Mouse (Mus musculus) lung, adult 2 months (tissue): Measurements from ENCODE around the gene Hs6st3. TPM values are rescaled to one million over a fixed set of nuclear protein-coding genes. Genes with fewer than 3 reads are reported as not detected.
A peak's percentile ranks its signal among the peaks of the same experiment; 100 is the strongest.

ENCODE experiments used
- DNase-seq: peaks from one replicate; pipeline ENCODE4 v3.0.0; 2022
- H3K4me1 ChIP-seq: fragments of 200-500 bp; 2 replicates; pipeline ENCODE4 v1.6.1; 2011; ENCODE audit warnings: low read length; ENCODE audit not compliant: control insufficient read depth, insufficient read depth
- H3K4me3 ChIP-seq: fragments of 200-500 bp; replicated peaks from 2 replicates; pipeline ENCODE3; 2011; ENCODE audit warnings: low read depth, mild to moderate bottlenecking, control low read depth, low read length; ENCODE audit errors: extremely low read depth
- CTCF ChIP-seq: fragments of 200-500 bp; IDR thresholded peaks from 2 replicates; pipeline ENCODE4 v1.5.1; 2011; ENCODE audit warnings: mild to moderate bottlenecking, low read length, control low read depth; ENCODE audit not compliant: insufficient read depth
- POLR2A ChIP-seq: fragments of 200-500 bp; IDR thresholded peaks from 2 replicates; pipeline ENCODE4 v1.6.1; 2011; ENCODE audit warnings: low read depth, mild to moderate bottlenecking, control low read depth, low read length, borderline replicate concordance; ENCODE audit errors: extremely low read depth
- WGBS: fragments of 180-500 bp; shearing (Covaris S2); methylation state at CpG from one replicate; pipeline ENCODE4 v1.1.7; 2018; 5-methylcytosine and 5-hydroxymethylcytosine counted together
- polyA plus RNA-seq: library from polyadenylated mRNA; depleted of rRNA; stranded (reverse); fragments of >200 nt; gene quantifications from 2 replicates; pipeline ENCODE4 v1.2.3, GENCODE M21; 2012; rRNA removed

Gene Hs6st3
- 0.97 and 1.2 TPM in 2 replicates for polyA plus RNA-seq

DNA sequence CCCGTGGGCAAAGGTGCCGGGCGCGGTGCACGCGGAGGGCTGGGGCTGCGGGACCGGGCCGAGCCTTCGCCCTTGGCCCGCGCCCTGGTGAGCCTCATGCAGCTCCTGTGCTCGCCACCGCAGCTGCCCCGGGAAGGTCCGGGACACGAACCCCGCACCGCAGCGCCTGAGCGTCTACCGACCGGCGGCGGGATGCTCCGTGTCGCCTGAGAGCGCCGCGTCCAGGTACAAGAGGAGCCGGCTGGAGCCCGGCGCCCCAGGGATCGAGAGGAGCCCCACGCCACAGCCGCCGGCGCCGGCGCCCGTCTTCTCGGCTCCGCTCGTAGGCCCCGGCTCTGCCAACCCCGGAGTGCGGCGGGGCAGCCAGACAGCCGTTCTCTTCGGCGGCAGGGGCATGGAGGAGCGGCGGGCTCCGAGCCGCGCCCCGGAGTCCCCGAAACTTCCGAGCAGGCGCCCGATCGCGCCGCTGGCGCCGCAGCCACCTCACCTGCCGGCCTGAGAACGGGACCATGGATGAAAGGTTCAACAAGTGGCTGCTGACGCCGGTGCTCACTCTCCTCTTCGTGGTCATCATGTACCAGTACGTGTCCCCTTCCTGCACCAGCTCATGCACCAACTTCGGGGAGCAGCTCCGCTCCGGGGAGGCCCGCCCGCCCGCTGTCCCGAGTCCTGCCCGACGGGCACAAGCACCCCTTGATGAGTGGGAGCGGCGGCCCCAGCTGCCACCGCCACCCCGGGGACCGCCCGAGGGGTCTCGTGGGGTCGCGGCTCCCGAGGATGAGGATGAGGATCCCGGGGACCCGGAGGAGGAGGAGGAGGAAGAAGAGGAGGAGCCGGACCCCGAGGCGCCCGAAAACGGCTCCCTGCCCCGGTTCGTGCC, at the start of gene Hs6st3:
Hs6st3 (plus strand) TSS at position 436 of the 880 bp plus-strand sequence.
- WGBS, result 1% methylated on average over 99 of the region's 100 CpGs
- Histone ChIP-seq H3K4me1 (no peaks in the 10 kb centered on the region), H3K4me3 (peak within 1 kb of the TSS; percentile 61)
- no peak for TF ChIP-seq POLR2A
- TF ChIP-seq CTCF, result no peak
- peak; percentile 7 for DNase-seq

DNA sequence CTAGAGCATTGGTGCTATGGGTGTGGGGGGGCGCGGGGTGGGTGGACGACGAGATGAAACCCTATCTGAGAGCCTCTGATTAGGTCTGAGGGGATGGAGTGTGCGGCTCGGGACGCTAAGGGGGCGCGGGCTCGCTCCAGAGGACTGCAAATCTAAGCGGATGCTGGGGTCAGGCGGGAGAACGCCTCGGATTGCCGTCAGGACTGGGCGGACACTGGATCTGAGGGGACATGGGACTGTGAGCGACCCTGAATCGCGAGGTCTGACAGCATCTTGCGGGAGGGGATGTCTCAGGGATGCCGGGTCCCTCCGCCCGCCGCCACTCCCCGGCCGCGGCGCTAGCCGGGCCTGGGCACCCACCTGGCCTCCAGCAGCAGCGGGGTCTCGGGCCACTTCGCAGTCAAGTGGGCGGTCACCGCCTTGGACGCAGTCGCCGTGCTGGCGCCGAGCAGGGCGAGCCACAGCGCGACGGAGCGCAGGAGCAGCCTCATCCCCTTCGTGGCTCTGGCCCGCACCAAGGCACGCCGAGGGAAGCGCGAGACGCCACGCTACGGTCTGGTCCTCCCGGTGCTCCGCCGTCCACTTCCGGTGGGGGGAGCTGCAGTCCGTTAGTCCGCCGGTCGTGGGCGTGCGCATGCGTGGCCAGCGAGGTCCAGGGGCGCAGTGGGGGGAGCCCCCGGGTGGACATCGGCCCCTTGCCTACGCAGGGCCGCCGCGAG, 39.1 kb upstream of the Hs6st3 start, which contains the start of gene Uggt2:
Uggt2 (minus strand) TSS at position 580 of the 719 bp plus-strand sequence.
- Histone ChIP-seq H3K4me3 (peak within 1 kb of the TSS; percentile 61), H3K4me1 (no peaks in the 10 kb centered on the region)
- WGBS, result 1% methylated on average over 72 of the region's 72 CpGs
- TF ChIP-seq POLR2A, result peak; percentile 37; the same call in 1 of the 2 replicates
- no peak; the same call in 1 of the 2 replicates for TF ChIP-seq CTCF
- peak; percentile 55 for DNase-seq

DNA sequence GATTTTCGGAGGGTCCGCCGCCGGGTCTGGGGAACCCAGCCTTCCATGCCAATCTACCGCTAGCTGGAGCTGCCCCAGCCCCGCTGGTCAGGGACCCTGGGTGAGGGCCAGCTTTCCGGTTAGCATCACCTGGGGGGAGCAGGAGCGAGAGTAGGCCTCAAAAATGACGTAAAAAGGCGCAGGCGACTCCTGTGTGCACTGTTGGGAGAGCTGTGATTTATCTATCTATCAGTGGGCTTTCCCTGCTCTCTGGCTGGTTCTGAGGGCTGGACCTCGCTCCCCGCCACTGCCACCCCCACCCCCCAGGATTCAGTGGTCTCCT, 38.6 kb upstream of the Hs6st3 start:
- TF ChIP-seq POLR2A (no peak), CTCF (no peak)
- Histone ChIP-seq H3K4me3 (peak overlapping the region; percentile 61), H3K4me1 (no peaks in the 10 kb centered on the region)
- 6% methylated on average over 13 of the region's 13 CpGs for WGBS
- DNase-seq, result no peak

DNA sequence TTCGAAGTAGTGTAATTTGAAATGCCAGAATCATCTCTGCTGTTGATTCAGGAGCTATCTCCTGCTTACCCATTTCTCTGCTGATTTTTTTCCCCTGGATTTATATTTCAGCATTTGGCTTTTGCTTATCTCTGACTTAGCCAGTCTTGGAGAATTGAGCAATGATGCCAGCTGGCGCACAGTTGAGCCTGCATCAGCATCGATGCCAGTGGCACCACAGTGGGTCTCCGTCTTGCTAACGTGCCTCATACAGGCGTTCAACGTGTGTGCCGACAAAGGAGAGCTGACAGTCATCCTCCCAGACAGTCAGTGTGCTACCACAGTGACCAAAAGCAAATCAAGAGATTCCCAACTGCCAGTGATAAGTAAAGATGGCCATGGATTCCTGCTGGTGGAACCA, 30.6 kb upstream of the Hs6st3 start:
- TF ChIP-seq POLR2A (no peak), CTCF (no peak)
- no peak for DNase-seq
- Histone ChIP-seq H3K4me1 (no peaks in the 10 kb centered on the region), H3K4me3 (no peak overlapping the region)
- 82% methylated on average over 8 of the region's 8 CpGs for WGBS

DNA sequence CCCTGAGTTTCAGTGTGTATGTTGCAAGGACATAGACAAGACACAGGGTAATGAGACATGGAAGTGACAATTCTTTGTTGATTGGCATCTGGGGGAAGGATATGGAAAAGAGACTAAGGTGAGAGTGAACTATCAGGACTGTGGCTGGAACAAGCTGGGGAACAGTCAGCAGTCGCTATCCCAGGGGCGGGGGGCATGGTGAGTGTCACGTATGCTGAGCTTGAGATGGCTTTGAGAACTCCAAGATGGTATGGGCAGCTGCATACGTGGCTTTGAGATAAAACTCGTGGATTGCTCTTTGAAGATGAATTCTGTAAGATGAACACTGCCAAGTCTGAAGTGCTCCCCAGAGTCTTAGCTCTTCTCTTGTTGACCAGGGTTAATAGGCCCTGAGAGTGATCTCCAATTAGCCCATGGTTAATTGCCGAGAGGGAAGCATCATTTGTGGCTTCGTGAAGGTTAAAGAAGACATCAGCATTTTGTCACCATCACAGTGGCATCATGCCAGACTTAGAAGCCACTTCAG, 29.3 kb upstream of the Hs6st3 start:
- Histone ChIP-seq H3K4me3 (no peak overlapping the region), H3K4me1 (no peaks in the 10 kb centered on the region)
- DNase-seq, result no peak
- TF ChIP-seq POLR2A (no peak), CTCF (no peak)
- 59% methylated on average over 7 of the region's 7 CpGs for WGBS

DNA sequence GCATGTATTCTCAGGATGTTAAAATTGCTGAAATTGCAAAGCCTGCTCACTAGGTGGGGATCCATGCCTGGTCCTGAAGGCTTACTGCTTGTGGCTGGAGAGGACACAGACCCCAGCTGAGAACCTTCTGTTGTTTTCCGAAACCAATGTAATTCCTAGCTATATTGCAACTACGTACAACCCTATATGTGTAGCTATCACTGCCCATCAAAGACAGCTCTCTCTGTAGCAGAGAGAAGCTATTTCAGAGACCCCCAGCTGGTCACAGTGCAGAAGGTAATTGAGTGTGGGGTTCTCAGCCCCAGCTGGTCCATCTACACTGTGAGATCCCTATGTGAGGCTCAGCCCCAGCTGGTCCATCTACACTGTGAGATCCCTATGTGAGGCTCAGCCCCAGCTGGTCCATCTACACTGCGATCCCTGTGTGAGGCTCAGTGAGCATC, 28.3 kb upstream of the Hs6st3 start:
- no peak for DNase-seq
- Histone ChIP-seq H3K4me3 (no peak overlapping the region), H3K4me1 (no peaks in the 10 kb centered on the region)
- TF ChIP-seq CTCF (no peak), POLR2A (no peak)
- 78% methylated on average over 3 of the region's 3 CpGs for whole genome bisulfite sequencing

DNA sequence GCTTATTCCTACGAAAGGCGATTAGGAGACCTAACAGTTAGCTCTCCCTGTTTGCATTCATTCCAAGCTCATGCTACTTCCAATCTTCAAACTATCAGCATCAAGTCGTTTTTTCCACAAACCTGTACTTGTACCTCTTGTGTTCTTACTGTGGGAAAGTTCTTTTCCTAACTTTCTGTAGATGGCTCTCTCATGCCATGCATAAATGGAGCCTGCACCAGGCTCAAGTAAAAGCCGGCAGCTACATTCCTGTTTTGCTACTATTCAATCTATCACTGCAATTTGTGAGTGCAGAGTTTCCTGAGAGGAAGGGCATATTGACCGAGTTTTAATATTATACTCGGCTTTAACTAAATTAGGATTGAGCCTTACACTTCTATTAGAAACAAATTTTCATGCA, 25.6 kb upstream of the Hs6st3 start:
- Histone ChIP-seq H3K4me3 (no peak overlapping the region), H3K4me1 (no peaks in the 10 kb centered on the region)
- no peak for DNase-seq
- 52% methylated on average over 6 of the region's 6 CpGs for WGBS
- TF ChIP-seq CTCF (no peak), POLR2A (no peak)

DNA sequence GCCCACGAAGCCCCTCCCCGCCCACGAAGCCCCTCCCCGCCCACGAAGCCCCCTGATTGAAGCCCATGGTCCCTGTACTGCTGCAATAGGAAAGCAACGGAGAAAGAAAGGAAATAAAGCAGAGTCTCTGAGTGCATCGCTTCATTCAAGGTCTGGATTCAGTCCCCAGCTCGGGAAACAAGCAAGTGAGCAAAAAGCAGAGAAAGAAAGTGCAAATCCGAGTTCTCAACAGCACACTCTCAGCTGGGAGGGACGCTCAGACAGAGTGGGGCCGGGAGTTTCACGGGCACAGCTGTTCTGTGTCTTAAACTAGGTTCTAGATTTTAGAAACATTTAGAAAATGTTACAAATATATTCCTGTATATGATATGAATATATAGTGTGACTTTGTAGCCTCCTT, 14.6 kb upstream of the Hs6st3 start:
- DNase-seq, result no peak
- WGBS, result 5% methylated on average over 12 of the region's 12 CpGs
- no peak for TF ChIP-seq POLR2A
- no peak for TF ChIP-seq CTCF
- H3K4me3 ChIP-seq, result no peak overlapping the region
- H3K4me1 ChIP-seq, result no peaks in the 10 kb centered on the region

DNA sequence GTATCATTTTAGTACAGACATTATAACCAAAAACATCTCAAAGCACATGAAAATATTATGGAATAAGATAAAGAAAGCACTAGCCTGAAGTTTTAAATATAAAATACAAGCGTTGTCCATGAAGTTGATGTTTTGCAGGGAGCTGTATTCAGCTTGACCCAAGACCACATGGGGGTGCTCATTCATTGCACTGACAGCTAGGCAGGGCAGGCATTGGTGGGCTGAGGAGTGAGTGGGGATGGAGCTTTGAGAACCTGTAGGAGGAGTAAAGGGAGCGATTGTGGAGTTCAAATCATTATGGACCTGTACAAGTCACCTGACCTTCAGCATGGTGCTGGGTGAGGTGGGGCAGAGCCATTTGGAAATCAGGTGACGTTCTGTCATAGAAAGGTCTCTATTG, 14.1 kb upstream of the Hs6st3 start:
- no peaks in the 10 kb centered on the region for H3K4me1 ChIP-seq
- WGBS, result 38% methylated on average over 3 of the region's 3 CpGs
- peak; percentile 36; the same call in 1 of the 2 replicates for TF ChIP-seq CTCF
- no peak for TF ChIP-seq POLR2A
- DNase-seq, result no peak
- H3K4me3 ChIP-seq, result no peak overlapping the region
